In genomic region chr3:132944609-132945008, GRCm38 (mm10) we compare ENCODE assay signal across 20 mouse cellular contexts. TPM values are rescaled to one million over a fixed set of nuclear protein-coding genes. Genes with fewer than 3 reads are reported as not detected.
A peak's percentile ranks its signal among the peaks of the same experiment; 100 is the strongest.
DNase-seq lines count a peak whose midpoint lies in the region; ATAC-seq and TF ChIP-seq lines count a peak whose summit lies in the region.
"Had no signal": no experiment of that assay in that cellular context is flagged by ENCODE, and none has a peak within 500 bp of the region (broad histone marks: within the 10 kb centered on the region; RNA-seq: fewer than 3 reads in every experiment).

No protein-coding gene starts in this region.

- peaks cover 41% of the 10 kb centered on the region for H3K4me1 ChIP-seq in heart, embryonic 10.5 days
- H3K4me1 ChIP-seq in kidney, embryonic 15.5 days, result peaks cover 44% of the 10 kb centered on the region
- peaks cover 14% of the 10 kb centered on the region for H3K4me1 ChIP-seq in forebrain, embryonic 12.5 days

- peak overlapping the region; percentile 3; the same call in 1 of the 2 replicates for H3K4me2 ChIP-seq in kidney, embryonic 15.5 days
- H3K4me2 ChIP-seq in forebrain, embryonic 12.5 days, result no peak overlapping the region
- H3K4me2 ChIP-seq: hindbrain, embryonic 12.5 days; midbrain, embryonic 11.5 days had no signal

- no peaks in the 10 kb centered on the region for H3K9me3 ChIP-seq in heart, embryonic 10.5 days
- no peaks in the 10 kb centered on the region for H3K9me3 ChIP-seq in kidney, embryonic 15.5 days (replicated peaks)
- no peaks in the 10 kb centered on the region for H3K9me3 ChIP-seq in forebrain, embryonic 12.5 days
- H3K9me3 ChIP-seq: hindbrain, embryonic 12.5 days had no signal

- 54% methylated on average over 3 of the region's 3 CpGs for WGBS in heart, embryonic 10.5 days
- WGBS in kidney, embryonic 15.5 days, result 51% methylated on average over 3 of the region's 3 CpGs
- 49% methylated on average over 3 of the region's 3 CpGs for WGBS in forebrain, embryonic 12.5 days

- ATAC-seq in kidney, embryonic 15.5 days (replicated peaks; ENCODE audit: low FRiP score), result peak; percentile 44; the same call in 1 of the 2 replicates
- no peak for ATAC-seq in forebrain, embryonic 12.5 days (ENCODE audit: low FRiP score)
- ATAC-seq: CD4-positive, CD25-positive, alpha-beta regulatory T cell, adult 4 months; forebrain, embryonic 14.5 days; inflammation-experienced regulatory T-cells, adult 6 months; liver, postnatal 0 days had no signal

- H3K9ac ChIP-seq in kidney, embryonic 15.5 days, result no peak overlapping the region
- no peak overlapping the region for H3K9ac ChIP-seq in forebrain, embryonic 12.5 days
- H3K9ac ChIP-seq: hindbrain, embryonic 12.5 days; liver, postnatal 0 days had no signal

- DNase-seq in heart, embryonic 10.5 days (ENCODE audit: low spot score), result peak; percentile 55
- no peak for DNase-seq in heart, postnatal 14 days
- DNase-seq in embryo, embryonic 11 days, result peak; percentile 20
- DNase-seq in mesoderm, embryonic 11.5 days (ENCODE audit: low read depth, low spot score), result peak; percentile 25
- no peak for DNase-seq in layer of hippocampus, adult 2 months (ENCODE audit: low spot score in 2 of 2)
- DNase-seq: adrenal gland, postnatal 14 days; cerebellum, adult 11 months; cerebellum, postnatal 14 days; gastrocnemius, postnatal 25 days; layer of hippocampus, postnatal 36 days; liver, postnatal 0 days; lung, postnatal 4 days; right cerebral cortex, adult 18-20 months had no signal

- no peak overlapping the region for H3K27ac ChIP-seq in heart, embryonic 10.5 days
- peak overlapping the region; percentile 37; the same call in 1 of the 2 replicates for H3K27ac ChIP-seq in kidney, embryonic 15.5 days
- H3K27ac ChIP-seq in layer of hippocampus, adult 2 months, result no peak overlapping the region
- no peak overlapping the region for H3K27ac ChIP-seq in forebrain, embryonic 12.5 days
- H3K27ac ChIP-seq: hindbrain, embryonic 12.5 days had no signal

- peaks cover 4% of the 10 kb centered on the region; the same call in 1 of the 2 replicates for H3K36me3 ChIP-seq in heart, embryonic 10.5 days
- H3K36me3 ChIP-seq in kidney, embryonic 15.5 days, result 0 out of 2 replicates have a peak, but pooled peaks cover 5% of the 10 kb centered on the region
- H3K36me3 ChIP-seq in forebrain, embryonic 12.5 days (replicated peaks), result no peaks in the 10 kb centered on the region
- H3K36me3 ChIP-seq: hindbrain, embryonic 12.5 days had no signal

- no peak for TF ChIP-seq CTCF in layer of hippocampus, adult 2 months (conservative IDR thresholded peaks at IDR 0.05)

- peaks cover 10% of the 10 kb centered on the region; the same call in 1 of the 2 replicates for H3K27me3 ChIP-seq in heart, embryonic 10.5 days (ENCODE audit: insufficient read depth, poor library complexity, severe bottlenecking)
- H3K27me3 ChIP-seq in kidney, embryonic 15.5 days, result peaks cover 15% of the 10 kb centered on the region; the same call in 1 of the 2 replicates
- peaks cover 21% of the 10 kb centered on the region for H3K27me3 ChIP-seq in forebrain, embryonic 12.5 days

- no peak overlapping the region for H3K4me3 ChIP-seq in heart, embryonic 10.5 days
- H3K4me3 ChIP-seq in kidney, embryonic 15.5 days (replicated peaks), result no peak overlapping the region
- no peak overlapping the region for H3K4me3 ChIP-seq in layer of hippocampus, adult 2 months
- no peak overlapping the region for H3K4me3 ChIP-seq in forebrain, embryonic 12.5 days (replicated peaks)
- H3K4me3 ChIP-seq: hindbrain, embryonic 12.5 days had no signal

- intact Hi-C loops in heart, postnatal 14 days (cut with DNase I), result no loop called here

RNA-seq across cellular contexts. Expression of gene Npnt, which starts 5.5 kb away (rescaled TPM):
- 23.9 and 26.3 TPM in 2 replicates for polyA plus RNA-seq in heart, embryonic 10.5 days (2016; fragmentation: Nextera tagmentation; extraction: Ambion mirVana)
- total RNA-seq in heart, postnatal 14 days (2021), result 1 to 10 TPM; 3.5 to 5.5 TPM
- polyA plus RNA-seq in kidney, embryonic 15.5 days (2015; fragmentation: Nextera tagmentation; extraction: Ambion mirVana), result 122 and 126 TPM in 2 replicates
- total RNA-seq in layer of hippocampus, adult 2 months (2021), result 10 to 100 TPM; 14.2 to 18.7 TPM
- polyA plus RNA-seq in forebrain, embryonic 12.5 days (2016; fragmentation: Nextera tagmentation; extraction: Ambion mirVana), result 4.3 and 5.0 TPM in 2 replicates

Comparison
In these comparisons a context has a peak if more than half of its experiments do, and no peak if none do; other contexts are left out.
1. DNase-seq: peak in heart, embryonic 10.5 days (single experiment), embryo, embryonic 11 days (single experiment) and mesoderm, embryonic 11.5 days (single experiment); none in heart, postnatal 14 days (0 of 2) and layer of hippocampus, adult 2 months (0 of 2).